Mouse (Mus musculus) hindbrain, embryonic 14.5 days (tissue): ENCODE measurements at regions not wholly inside any gene's neighbourhood (a gene's known extent, or its start where the extent isn't known, plus 50 kb on each side); places are given as distances from the start of the nearest gene placed in this dataset.
A peak's percentile ranks its signal among the peaks of the same experiment; 100 is the strongest.

Source experiments
- ATAC-seq: fragments of 200-750 bp; cut with Nextera tagmentation; 2 replicates; pipeline ENCODE4 v1.8.0; 2017; ENCODE audit warnings: moderate number of reproducible peaks, mild to moderate bottlenecking, moderate TSS enrichment, moderate library complexity; ENCODE audit not compliant: low FRiP score
- DNase-seq: peaks from one replicate; pipeline ENCODE4 v3.0.0-alpha.2; 2015; ENCODE audit warnings: low spot score
- H3K27ac ChIP-seq: fragments of 300-500 bp; sonication (generic); 2 replicates; pipeline ENCODE4 v1.5.1; 2014; ENCODE audit warnings: mild to moderate bottlenecking, moderate library complexity
- H3K27me3 ChIP-seq: fragments of 300-500 bp; sonication (generic); 2 replicates; pipeline ENCODE4 v1.6.1; 2014; ENCODE audit warnings: mild to moderate bottlenecking, low read length, mixed read lengths; ENCODE audit not compliant: control insufficient read depth, insufficient read depth
- H3K36me3 ChIP-seq: fragments of 300-500 bp; sonication (generic); replicated peaks from 2 replicates; pipeline ENCODE4 v1.6.1; 2014; ENCODE audit not compliant: control insufficient read depth, insufficient read depth
- H3K4me1 ChIP-seq: fragments of 300-500 bp; sonication (generic); replicated peaks from 2 replicates; pipeline ENCODE4 v1.6.1; 2014; ENCODE audit warnings: antibody characterized with exemption, low read length, mixed read lengths; ENCODE audit not compliant: control insufficient read depth, insufficient read depth
- H3K4me2 ChIP-seq: fragments of 300-500 bp; sonication (generic); replicated peaks from 2 replicates; pipeline ENCODE4 v1.6.1; 2014; ENCODE audit warnings: mild to moderate bottlenecking, moderate library complexity
- H3K4me3 ChIP-seq: fragments of 300-500 bp; sonication (generic); replicated peaks from 2 replicates; pipeline ENCODE4 v1.5.1; 2014; ENCODE audit warnings: mild to moderate bottlenecking, low read length
- H3K9ac ChIP-seq: fragments of 300-500 bp; sonication (generic); 2 replicates; pipeline ENCODE4 v1.6.1; 2014
- H3K9me3 ChIP-seq: fragments of 300-500 bp; sonication (generic); 2 replicates; pipeline ENCODE4 v1.6.1; 2016; ENCODE audit warnings: low read length; ENCODE audit not compliant: control insufficient read depth
- WGBS: fragments of 180-500 bp; shearing (Covaris S2); extraction: QIAGEN DNeasy Blood & Tissue Kit; methylation state at CpG from one replicate; pipeline ENCODE4 v1.1.7; 2014; 5-methylcytosine and 5-hydroxymethylcytosine counted together

- ATAC-seq, result 0 out of 2 replicates have a peak, but pooled peaks have one; percentile 59
- Histone ChIP-seq H3K27ac (peak overlapping the region; percentile 44), H3K9me3 (no peaks in the 10 kb centered on the region), H3K4me1 (0 out of 2 replicates have a peak, but pooled peaks cover 3% of the 10 kb centered on the region), H3K4me3 (no peak overlapping the region), H3K36me3 (no peaks in the 10 kb centered on the region), H3K9ac (no peak overlapping the region), H3K4me2 (no peak overlapping the region), H3K27me3 (no peaks in the 10 kb centered on the region)
- DNase-seq, result no peak
- 45% methylated on average over 2 of the region's 2 CpGs for WGBS
Measured at GRCm38 (mm10) chr12:45745697-45746096, 671.2 kb upstream of the Stxbp6 start.

DNA sequence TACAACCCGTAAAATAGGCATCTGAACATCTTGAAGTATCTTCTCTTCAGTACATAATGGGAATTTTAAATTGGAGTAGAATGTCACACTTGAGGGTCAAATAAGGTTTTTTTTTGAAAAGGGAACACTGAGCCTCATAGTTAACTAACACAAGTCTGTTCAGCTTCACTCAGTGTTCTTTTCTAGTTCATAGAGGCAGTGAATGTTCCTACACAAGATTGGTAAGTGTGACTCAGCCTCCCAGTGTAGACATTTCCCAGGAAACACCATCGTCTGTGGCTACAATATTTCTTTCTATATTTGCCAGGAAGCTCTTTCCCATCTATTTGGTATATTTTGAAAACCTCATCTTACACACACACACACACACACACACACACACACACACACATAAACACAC lies 670.1 kb upstream of the Stxbp6 start:
- ATAC-seq (no peak), DNase-seq (no peak)
- 0 out of 2 replicates have a peak, but pooled peaks cover 3% of the 10 kb centered on the region for H3K4me1 ChIP-seq
- H3K4me2 ChIP-seq, result no peak overlapping the region
- H3K4me3 ChIP-seq, result no peak overlapping the region
- no peaks in the 10 kb centered on the region for H3K9me3 ChIP-seq
- H3K27ac ChIP-seq, result no peak overlapping the region
- no peak overlapping the region for H3K9ac ChIP-seq
- no peaks in the 10 kb centered on the region for H3K36me3 ChIP-seq
- 85% methylated on average over 2 of the region's 2 CpGs for WGBS
- no peaks in the 10 kb centered on the region for H3K27me3 ChIP-seq

DNA sequence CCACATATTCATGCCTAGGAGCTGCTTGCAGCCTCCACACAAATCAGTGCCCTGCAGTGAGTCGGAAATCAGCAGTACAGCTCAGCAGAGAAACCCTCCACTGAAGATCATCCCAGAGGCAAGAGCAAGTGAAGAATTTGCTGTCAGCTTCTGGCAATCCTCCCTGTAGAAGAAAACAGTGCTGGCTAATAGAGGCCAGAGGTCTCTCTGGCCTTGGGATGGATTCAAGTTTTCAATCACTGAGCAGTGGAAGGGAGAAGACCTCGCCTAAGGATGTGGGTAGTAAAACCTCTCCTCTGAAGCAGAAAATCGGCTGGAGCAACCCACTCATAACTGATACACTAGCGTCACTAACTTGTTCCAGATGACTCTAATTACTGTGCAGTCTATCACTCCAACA lies 659.2 kb upstream of the Stxbp6 start:
- ATAC-seq (no peak), DNase-seq (no peak)
- no peaks in the 10 kb centered on the region for H3K4me1 ChIP-seq
- no peaks in the 10 kb centered on the region for H3K36me3 ChIP-seq
- no peak overlapping the region for H3K4me2 ChIP-seq
- no peak overlapping the region for H3K27ac ChIP-seq
- WGBS, result 64% methylated on average over 4 of the region's 4 CpGs
- no peaks in the 10 kb centered on the region for H3K27me3 ChIP-seq
- no peaks in the 10 kb centered on the region for H3K9me3 ChIP-seq
- H3K9ac ChIP-seq, result no peak overlapping the region
- H3K4me3 ChIP-seq, result no peak overlapping the region

DNA sequence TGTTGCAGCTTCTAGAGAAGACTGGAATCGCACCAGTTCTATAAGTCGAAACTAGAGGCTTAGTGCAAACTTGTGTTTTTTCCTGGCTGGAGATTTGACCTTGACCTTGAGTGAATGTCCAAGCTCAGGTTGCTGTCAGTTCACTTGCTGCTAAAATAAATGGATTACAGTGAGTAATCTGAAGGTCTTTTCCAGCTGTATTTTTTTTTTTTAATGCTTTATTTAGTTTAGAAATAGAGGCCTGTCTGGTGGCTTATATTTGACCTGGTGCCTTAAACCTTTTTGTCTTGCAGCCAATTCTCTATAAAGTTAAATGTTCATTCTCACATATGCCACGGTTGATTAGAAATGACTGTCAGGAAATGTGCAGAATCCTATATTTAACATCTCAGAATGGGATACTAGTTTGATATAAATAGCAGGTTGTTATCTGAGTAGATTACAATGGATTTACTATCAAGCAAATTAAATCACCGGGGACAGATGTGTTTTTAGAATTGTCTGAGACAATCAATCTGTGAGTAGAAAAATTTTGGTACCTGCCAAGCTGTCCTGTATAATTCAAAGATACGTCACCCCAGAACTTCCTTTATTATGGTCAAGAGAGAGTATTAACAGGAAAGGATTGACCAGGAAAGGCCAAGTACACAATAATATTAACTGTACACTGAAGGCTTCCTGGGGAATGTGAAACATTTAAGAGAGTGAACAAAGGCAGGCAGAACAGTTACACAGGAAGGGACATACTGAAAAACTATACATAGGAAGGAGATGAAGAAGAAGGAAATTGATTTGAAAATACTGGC lies 650.3 kb upstream of the Stxbp6 start:
- H3K4me1 ChIP-seq, result no peaks in the 10 kb centered on the region
- no peak overlapping the region for H3K4me2 ChIP-seq
- H3K4me3 ChIP-seq, result no peak overlapping the region
- ATAC-seq (no peak), DNase-seq (no peak)
- H3K27ac ChIP-seq, result no peak overlapping the region
- H3K9ac ChIP-seq, result no peak overlapping the region
- 88% methylated on average over 5 of the region's 5 CpGs for WGBS
- H3K36me3 ChIP-seq, result no peaks in the 10 kb centered on the region
- H3K9me3 ChIP-seq, result no peaks in the 10 kb centered on the region
- H3K27me3 ChIP-seq, result no peaks in the 10 kb centered on the region

DNA sequence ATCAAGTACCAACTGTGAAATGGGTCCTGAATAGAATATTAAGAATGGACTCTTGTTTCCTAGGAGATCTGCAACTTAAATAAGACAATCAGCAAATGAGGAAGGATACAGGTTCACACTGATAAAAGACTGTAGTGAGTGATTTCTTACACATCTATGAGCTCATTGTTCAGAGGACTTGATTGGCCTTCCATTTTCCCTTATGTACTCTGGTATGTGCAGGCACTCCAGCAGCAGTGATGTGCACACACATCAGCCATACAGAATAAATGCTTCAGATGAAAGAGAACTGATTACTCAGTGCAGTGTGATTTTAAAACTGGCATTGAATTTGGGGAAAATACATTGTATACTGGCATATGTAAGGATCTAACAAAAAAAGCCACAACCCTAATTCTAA lies 636.8 kb upstream of the Stxbp6 start:
- no peaks in the 10 kb centered on the region for H3K27me3 ChIP-seq
- no peak overlapping the region for H3K27ac ChIP-seq
- H3K4me2 ChIP-seq, result no peak overlapping the region
- H3K36me3 ChIP-seq, result no peaks in the 10 kb centered on the region
- no peak for DNase-seq
- no peak overlapping the region for H3K4me3 ChIP-seq
- H3K4me1 ChIP-seq, result no peaks in the 10 kb centered on the region
- no peaks in the 10 kb centered on the region for H3K9me3 ChIP-seq
- no peak overlapping the region for H3K9ac ChIP-seq
- ATAC-seq, result no peak

GRCm38 (mm10) chr12:45710766-45711165 lies 636.3 kb upstream of the Stxbp6 start:
- H3K4me2 ChIP-seq, result no peak overlapping the region
- H3K9me3 ChIP-seq, result no peaks in the 10 kb centered on the region
- H3K27me3 ChIP-seq, result no peaks in the 10 kb centered on the region
- DNase-seq (no peak), ATAC-seq (no peak)
- no peak overlapping the region for H3K9ac ChIP-seq
- H3K27ac ChIP-seq, result no peak overlapping the region
- 68% methylated on average over 1 of the region's 1 CpGs for WGBS
- no peaks in the 10 kb centered on the region for H3K36me3 ChIP-seq
- no peaks in the 10 kb centered on the region for H3K4me1 ChIP-seq
- H3K4me3 ChIP-seq, result no peak overlapping the region

DNA sequence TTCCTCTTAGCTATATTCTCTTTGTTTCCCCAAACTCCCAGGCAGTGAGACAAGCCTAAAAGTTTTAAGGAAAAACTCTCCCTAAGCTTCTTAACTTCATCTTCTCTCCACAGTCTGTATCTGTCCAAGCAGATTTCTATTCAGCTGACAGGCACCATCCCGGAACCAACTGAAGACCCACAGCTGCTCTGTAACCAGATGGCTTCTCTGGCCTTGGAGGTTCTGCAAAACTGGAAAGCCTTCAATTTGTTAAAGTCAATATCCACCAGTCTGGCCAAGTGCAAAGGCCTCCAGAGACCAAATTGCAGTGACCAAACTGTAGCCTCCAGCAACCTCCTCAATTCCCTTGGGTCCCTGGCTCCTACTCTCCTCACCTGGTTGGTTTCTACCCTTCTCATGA lies 614.8 kb upstream of the Stxbp6 start:
- H3K36me3 ChIP-seq, result no peaks in the 10 kb centered on the region
- DNase-seq (no peak), ATAC-seq (no peak)
- no peaks in the 10 kb centered on the region for H3K9me3 ChIP-seq
- no peak overlapping the region for H3K27ac ChIP-seq
- no peak overlapping the region for H3K9ac ChIP-seq
- H3K4me3 ChIP-seq, result no peak overlapping the region
- H3K4me2 ChIP-seq, result no peak overlapping the region
- no peaks in the 10 kb centered on the region for H3K27me3 ChIP-seq
- WGBS, result 88% methylated on average over 1 of the region's 1 CpGs
- H3K4me1 ChIP-seq, result no peaks in the 10 kb centered on the region

- no peak overlapping the region for H3K9ac ChIP-seq
- no peak overlapping the region for H3K4me2 ChIP-seq
- no peaks in the 10 kb centered on the region for H3K36me3 ChIP-seq
- H3K27ac ChIP-seq, result no peak overlapping the region
- no peaks in the 10 kb centered on the region for H3K9me3 ChIP-seq
- H3K27me3 ChIP-seq, result no peaks in the 10 kb centered on the region
- DNase-seq (no peak), ATAC-seq (no peak)
- no peaks in the 10 kb centered on the region for H3K4me1 ChIP-seq
- no peak overlapping the region for H3K4me3 ChIP-seq
Measured at GRCm38 (mm10) chr12:45686765-45687164, 612.3 kb upstream of the Stxbp6 start.

DNA sequence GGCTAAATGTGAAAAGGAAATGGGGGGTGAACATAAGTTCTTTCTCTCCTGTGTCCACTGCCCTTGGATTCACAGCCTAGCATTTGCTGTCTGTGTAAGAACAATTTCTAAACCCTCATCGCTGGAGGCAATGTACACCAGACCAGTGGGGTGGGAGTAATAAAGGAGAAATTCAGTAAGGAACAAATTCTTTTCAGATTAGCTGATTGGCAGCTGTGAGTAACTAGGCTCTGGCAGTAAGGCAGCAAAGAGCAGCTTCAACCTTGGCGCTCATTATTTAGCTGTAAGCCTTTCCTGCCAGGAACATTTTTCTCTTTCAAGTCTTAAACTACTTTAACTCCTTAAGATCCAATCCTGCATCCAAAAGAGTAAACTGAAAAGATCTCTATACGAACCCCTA lies 597.9 kb upstream of the Stxbp6 start:
- DNase-seq (peak; percentile 51), ATAC-seq (0 out of 2 replicates have a peak, but pooled peaks have one; percentile 3)
- 44% methylated on average over 3 of the region's 3 CpGs for WGBS

More for the DNA sequence above, 597.9 kb upstream of the Stxbp6 start:
- H3K4me2 ChIP-seq, result no peak overlapping the region
- H3K9me3 ChIP-seq, result no peaks in the 10 kb centered on the region
- H3K4me3 ChIP-seq, result no peak overlapping the region
- no peak overlapping the region for H3K9ac ChIP-seq
- H3K27ac ChIP-seq, result peak overlapping the region; percentile 90
- H3K36me3 ChIP-seq, result no peaks in the 10 kb centered on the region
- peaks cover 25% of the 10 kb centered on the region for H3K4me1 ChIP-seq
- no peaks in the 10 kb centered on the region for H3K27me3 ChIP-seq
